Mouse (Mus musculus): ENCODE results near the gene Rims4. TPM values are rescaled to one million over a fixed set of nuclear protein-coding genes. Genes with fewer than 3 reads are reported as not detected.

Gene Rims4
- polyA plus RNA-seq, 1 experiment from 2014 or later, result 5.6 TPM

- Histone ChIP-seq H3K4me2 (replicated peaks) (peak within 1 kb of the TSS; percentile 33), H3K9me3 (replicated peaks) (no peaks in the 10 kb centered on the region), H3K4me3 (peak within 1 kb of the TSS; percentile 30), H3K36me3 (no peaks in the 10 kb centered on the region), H3K27me3 (peaks cover 91% of the 10 kb centered on the region), H3K9ac (0 out of 2 replicates have a peak within 1 kb of the TSS, but pooled peaks have one; percentile 18), H3K4me1 (0 out of 2 replicates have a peak, but pooled peaks cover 2% of the 10 kb centered on the region), H3K27ac (no peak within 1 kb of the TSS)
- 0 out of 2 replicates have a peak, but pooled peaks have one; percentile 8 for ATAC-seq (ENCODE audit: low FRiP score)
- 2% methylated on average over 38 of the region's 38 CpGs for WGBS
Observed at GRCm38 (mm10) chr2:163853461-163853901, 65.0 kb downstream of the Rims4 start, which contains the start of gene Kcnk15. Gene Kcnk15, plus strand, starts transcription at chr2:163853651.

GRCm38 (mm10) chr2:163842043-163842442 lies 76.4 kb downstream of the Rims4 start:
- ATAC-seq (ENCODE audit: low FRiP score), result no peak

GRCm38 (mm10) chr2:163839519-163839918 lies 79.0 kb downstream of the Rims4 start:
- Histone ChIP-seq H3K4me2 (replicated peaks) (no peak overlapping the region), H3K36me3 (no peaks in the 10 kb centered on the region), H3K4me1 (no peaks in the 10 kb centered on the region), H3K9me3 (replicated peaks) (0 out of 2 replicates have a peak, but pooled peaks cover 4% of the 10 kb centered on the region), H3K9ac (no peak overlapping the region), H3K27me3 (no peaks in the 10 kb centered on the region), H3K4me3 (no peak overlapping the region), H3K27ac (no peak overlapping the region)
- 66% methylated on average over 6 of the region's 6 CpGs for WGBS
- no peak; the same call in 1 of the 2 replicates for ATAC-seq (ENCODE audit: low FRiP score)

More at GRCm38 (mm10) chr2:163842043-163842442, 76.4 kb downstream of the Rims4 start:
- no peaks in the 10 kb centered on the region for H3K4me1 ChIP-seq
- H3K27ac ChIP-seq, result no peak overlapping the region
- no peaks in the 10 kb centered on the region for H3K27me3 ChIP-seq
- no peak overlapping the region for H3K4me3 ChIP-seq
- no peak overlapping the region for H3K9ac ChIP-seq
- no peak overlapping the region for H3K4me2 ChIP-seq (replicated peaks)
- 0 out of 2 replicates have a peak, but pooled peaks cover 3% of the 10 kb centered on the region for H3K9me3 ChIP-seq (replicated peaks)
- 75% methylated on average over 4 of the region's 4 CpGs for WGBS
- H3K36me3 ChIP-seq, result no peaks in the 10 kb centered on the region

GRCm38 (mm10) chr2:163838043-163838442 lies 80.4 kb downstream of the Rims4 start:
- no peak for ATAC-seq (ENCODE audit: low FRiP score)
- Histone ChIP-seq H3K27me3 (no peaks in the 10 kb centered on the region), H3K4me1 (no peaks in the 10 kb centered on the region), H3K4me3 (no peak overlapping the region), H3K9me3 (replicated peaks) (0 out of 2 replicates have a peak, but pooled peaks cover 4% of the 10 kb centered on the region), H3K9ac (no peak overlapping the region), H3K4me2 (replicated peaks) (no peak overlapping the region), H3K27ac (no peak overlapping the region), H3K36me3 (no peaks in the 10 kb centered on the region)
- 39% methylated on average over 9 of the region's 9 CpGs for WGBS

GRCm38 (mm10) chr2:163831163-163831562 lies 87.3 kb downstream of the Rims4 start:
- WGBS, result 60% methylated on average over 1 of the region's 1 CpGs
- H3K4me2 ChIP-seq (replicated peaks), result no peak overlapping the region
- no peak overlapping the region for H3K4me3 ChIP-seq
- ATAC-seq (ENCODE audit: low FRiP score), result no peak
- H3K4me1 ChIP-seq, result no peaks in the 10 kb centered on the region
- no peaks in the 10 kb centered on the region for H3K27me3 ChIP-seq
- H3K9me3 ChIP-seq (replicated peaks), result no peaks in the 10 kb centered on the region
- H3K27ac ChIP-seq, result no peak overlapping the region
- no peak overlapping the region for H3K9ac ChIP-seq
- no peaks in the 10 kb centered on the region for H3K36me3 ChIP-seq

GRCm38 (mm10) chr2:163826494-163826893 lies 92.0 kb downstream of the Rims4 start:
- 78% methylated on average over 5 of the region's 5 CpGs for WGBS

GRCm38 (mm10) chr2:163825861-163826260 lies 92.6 kb downstream of the Rims4 start:
- Histone ChIP-seq H3K4me1 (no peaks in the 10 kb centered on the region), H3K4me3 (no peak overlapping the region), H3K9ac (no peak overlapping the region), H3K4me2 (replicated peaks) (no peak overlapping the region), H3K9me3 (replicated peaks) (no peaks in the 10 kb centered on the region), H3K27me3 (no peaks in the 10 kb centered on the region), H3K36me3 (no peaks in the 10 kb centered on the region), H3K27ac (no peak overlapping the region)
- 79% methylated on average over 1 of the region's 1 CpGs for WGBS
- no peak for ATAC-seq (ENCODE audit: low FRiP score)

More at GRCm38 (mm10) chr2:163826494-163826893, 92.0 kb downstream of the Rims4 start:
- no peak overlapping the region for H3K27ac ChIP-seq
- H3K9ac ChIP-seq, result no peak overlapping the region
- ATAC-seq (ENCODE audit: low FRiP score), result no peak
- H3K36me3 ChIP-seq, result no peaks in the 10 kb centered on the region
- no peaks in the 10 kb centered on the region for H3K4me1 ChIP-seq
- H3K4me3 ChIP-seq, result no peak overlapping the region
- H3K27me3 ChIP-seq, result no peaks in the 10 kb centered on the region
- H3K9me3 ChIP-seq (replicated peaks), result no peaks in the 10 kb centered on the region
- H3K4me2 ChIP-seq (replicated peaks), result no peak overlapping the region

- WGBS, result 26% methylated on average over 11 of the region's 11 CpGs
- H3K4me3 ChIP-seq, result no peak overlapping the region
- H3K4me1 ChIP-seq, result no peaks in the 10 kb centered on the region
- H3K9me3 ChIP-seq (replicated peaks), result no peaks in the 10 kb centered on the region
- 0 out of 2 replicates have a peak, but pooled peaks have one; percentile 32 for ATAC-seq (ENCODE audit: low FRiP score)
- peak overlapping the region; percentile 20; the same call in 1 of the 2 replicates for H3K4me2 ChIP-seq (replicated peaks)
- no peaks in the 10 kb centered on the region for H3K36me3 ChIP-seq
- H3K27ac ChIP-seq, result no peak overlapping the region
- no peaks in the 10 kb centered on the region for H3K27me3 ChIP-seq
- H3K9ac ChIP-seq, result no peak overlapping the region
Observed at GRCm38 (mm10) chr2:163823771-163824170, 94.7 kb downstream of the Rims4 start.

- H3K9ac ChIP-seq, result no peak overlapping the region
- no peaks in the 10 kb centered on the region for H3K27me3 ChIP-seq
- H3K4me2 ChIP-seq (replicated peaks), result 0 out of 2 replicates have a peak overlapping the region, but pooled peaks have one; percentile 20
- 0% methylated on average over 4 of the region's 4 CpGs for WGBS
- ATAC-seq (ENCODE audit: low FRiP score), result no peak
- no peak overlapping the region for H3K27ac ChIP-seq
- no peaks in the 10 kb centered on the region for H3K9me3 ChIP-seq (replicated peaks)
- H3K4me3 ChIP-seq, result no peak overlapping the region
- no peaks in the 10 kb centered on the region for H3K4me1 ChIP-seq
- H3K36me3 ChIP-seq, result no peaks in the 10 kb centered on the region
Observed at GRCm38 (mm10) chr2:163823248-163823647, 95.2 kb downstream of the Rims4 start.

- Histone ChIP-seq H3K9me3 (replicated peaks) (no peaks in the 10 kb centered on the region), H3K27me3 (no peaks in the 10 kb centered on the region), H3K27ac (no peak within 1 kb of the TSS), H3K36me3 (no peaks in the 10 kb centered on the region), H3K4me3 (no peak within 1 kb of the TSS), H3K4me2 (replicated peaks) (no peak within 1 kb of the TSS), H3K9ac (no peak within 1 kb of the TSS), H3K4me1 (no peaks in the 10 kb centered on the region)
- no peak for ATAC-seq (ENCODE audit: low FRiP score)
- 80% methylated on average over 4 of the region's 4 CpGs for WGBS
Observed at GRCm38 (mm10) chr2:163820607-163821006, 97.9 kb downstream of the Rims4 start, which contains the start of gene Ccn5. Gene Ccn5, plus strand, starts transcription at chr2:163820861.

GRCm38 (mm10) chr2:163814739-163815465 lies 103.6 kb downstream of the Rims4 start:
- Histone ChIP-seq H3K4me1 (peaks cover 7% of the 10 kb centered on the region), H3K4me3 (no peak overlapping the region), H3K27ac (no peak overlapping the region), H3K9ac (no peak overlapping the region), H3K27me3 (no peaks in the 10 kb centered on the region), H3K36me3 (no peaks in the 10 kb centered on the region), H3K4me2 (replicated peaks) (no peak overlapping the region), H3K9me3 (replicated peaks) (no peaks in the 10 kb centered on the region)
- 85% methylated on average over 9 of the region's 9 CpGs for WGBS
- ATAC-seq (ENCODE audit: low FRiP score), result no peak

- H3K36me3 ChIP-seq, result no peaks in the 10 kb centered on the region
- H3K27ac ChIP-seq, result no peak overlapping the region
- peaks cover 7% of the 10 kb centered on the region for H3K4me1 ChIP-seq
- H3K9ac ChIP-seq, result no peak overlapping the region
- H3K4me2 ChIP-seq (replicated peaks), result no peak overlapping the region
- H3K27me3 ChIP-seq, result no peaks in the 10 kb centered on the region
- no peak for ATAC-seq (ENCODE audit: low FRiP score)
- H3K4me3 ChIP-seq, result no peak overlapping the region
- 65% methylated on average over 5 of the region's 5 CpGs for WGBS
- H3K9me3 ChIP-seq (replicated peaks), result no peaks in the 10 kb centered on the region
Observed at GRCm38 (mm10) chr2:163813077-163813476, 105.4 kb downstream of the Rims4 start.

Measured in hindbrain, embryonic 12.5 days (tissue).